Mouse (Mus musculus) left cerebral cortex, postnatal 36 days (tissue): ENCODE results near the gene Lhfpl2. TPM values are rescaled to one million over a fixed set of nuclear protein-coding genes. Genes with fewer than 3 reads are reported as not detected.

Experiments used
- DNase-seq, 2 experiments: peaks; one replicate each; pipeline ENCODE4 v3.0.0; 2021 to 2022; ENCODE audit warnings: low spot score in 2 of 2, mixed read lengths in 1 of 2
- intact Hi-C: fragments of 180-260 bp; cut with DNase I; formaldehyde crosslinking; loops from one replicate; pipeline ENCODE4 v1.15.1; 2025
- total RNA-seq, 2 experiments: library from RNA; stranded (reverse); gene quantifications; 2 replicates each; pipeline ENCODE4 v1.2.3; 2021

Gene Lhfpl2
- total RNA-seq, 2 experiments from 2014 or later, result 12.3 to 12.4 TPM

DNA sequence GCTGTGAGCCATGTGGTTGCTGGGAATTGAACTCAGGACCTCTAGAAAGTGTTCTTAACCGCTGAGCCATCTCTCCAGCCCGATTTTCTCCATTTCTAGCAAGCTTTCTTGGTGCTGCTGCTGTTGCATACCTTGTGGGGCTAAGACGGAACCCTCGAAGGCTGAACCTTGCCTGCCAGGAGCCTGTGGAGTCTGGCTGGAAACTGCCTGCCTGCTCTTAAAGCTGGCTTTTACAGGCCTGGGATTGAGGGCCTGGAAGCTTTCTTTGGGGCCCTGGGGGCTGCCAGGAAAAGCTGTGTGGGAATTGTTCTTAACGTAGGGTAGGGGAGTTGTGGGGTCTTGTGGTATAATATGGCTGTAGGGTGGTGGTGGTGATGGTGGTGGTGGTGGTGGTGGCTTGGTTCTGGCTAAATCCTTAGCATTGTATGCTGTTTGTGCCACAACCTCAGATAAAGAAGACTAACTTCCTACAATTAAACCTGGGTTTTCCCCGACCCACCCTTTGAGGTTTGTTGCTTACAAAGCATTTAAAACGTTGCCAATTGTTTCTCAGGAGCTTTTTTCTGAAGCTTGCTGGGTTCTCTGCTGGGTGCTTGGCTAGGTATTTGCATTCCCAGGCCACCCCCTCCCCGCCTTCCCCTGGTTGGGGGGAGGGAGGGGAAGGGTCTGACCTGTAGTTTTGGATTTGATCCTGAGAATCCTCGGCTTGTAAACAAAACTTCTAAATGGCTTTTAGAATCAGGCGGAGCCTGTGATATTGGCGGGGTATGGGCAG is 7.9 kb downstream of the Lhfpl2 start:
- intact Hi-C loops, result no loop called here
- DNase-seq, result no peak

DNA sequence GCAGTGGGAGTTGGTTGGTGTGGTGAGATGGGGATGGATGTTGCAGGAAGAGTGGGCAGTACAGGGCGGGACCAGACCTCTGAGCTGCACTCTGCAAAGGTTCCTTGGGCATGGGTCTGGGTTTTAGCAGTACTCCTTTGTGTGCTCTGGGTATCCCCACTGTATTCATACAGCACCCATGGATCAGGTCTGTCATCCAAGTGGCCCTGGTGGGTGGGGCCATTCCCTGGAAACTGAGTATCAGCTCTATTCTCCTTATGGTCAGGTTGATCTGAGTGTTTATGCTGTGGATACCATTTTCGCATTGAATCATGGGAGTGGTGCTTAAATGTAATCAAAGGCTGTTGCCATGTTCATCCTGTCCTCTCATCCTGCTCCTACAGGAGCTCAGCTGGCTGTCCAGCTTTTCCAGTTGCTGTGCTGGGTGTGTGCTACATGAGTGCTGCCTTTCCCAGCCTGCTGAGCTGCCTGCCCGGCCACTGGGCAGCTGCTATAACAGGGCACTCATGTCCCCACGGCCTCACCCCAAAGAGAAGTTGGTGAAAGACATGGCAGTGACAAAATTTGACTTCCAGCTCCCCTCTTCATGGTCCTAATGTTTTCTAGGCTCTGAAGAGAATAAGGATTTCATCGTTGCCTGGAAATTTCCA is 9.2 kb downstream of the Lhfpl2 start:
- intact Hi-C loops, result no loop called here

DNA sequence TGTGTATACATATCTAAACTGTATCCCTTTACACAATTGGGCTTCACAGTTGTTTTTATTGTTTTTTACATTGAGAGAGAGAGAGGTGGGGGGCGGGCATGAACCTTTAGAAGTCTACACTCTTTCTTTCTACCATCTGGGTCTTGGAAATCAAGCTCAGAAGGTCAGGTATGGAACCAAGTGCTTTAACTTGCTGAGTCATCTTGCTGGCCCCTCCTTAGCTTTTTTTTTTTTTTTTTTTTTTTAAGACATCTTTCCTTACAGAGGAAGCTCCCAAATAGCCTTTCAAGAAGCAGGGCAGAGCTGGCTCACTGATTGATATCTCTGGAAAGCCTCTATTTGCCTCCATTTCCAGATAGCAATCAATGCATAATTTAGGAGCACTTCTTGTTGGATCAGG is 10.7 kb downstream of the Lhfpl2 start:
- intact Hi-C loops, result no loop called here
- no peak for DNase-seq

More for the DNA sequence above, 9.2 kb downstream of the Lhfpl2 start:
- DNase-seq, result no peak

DNA sequence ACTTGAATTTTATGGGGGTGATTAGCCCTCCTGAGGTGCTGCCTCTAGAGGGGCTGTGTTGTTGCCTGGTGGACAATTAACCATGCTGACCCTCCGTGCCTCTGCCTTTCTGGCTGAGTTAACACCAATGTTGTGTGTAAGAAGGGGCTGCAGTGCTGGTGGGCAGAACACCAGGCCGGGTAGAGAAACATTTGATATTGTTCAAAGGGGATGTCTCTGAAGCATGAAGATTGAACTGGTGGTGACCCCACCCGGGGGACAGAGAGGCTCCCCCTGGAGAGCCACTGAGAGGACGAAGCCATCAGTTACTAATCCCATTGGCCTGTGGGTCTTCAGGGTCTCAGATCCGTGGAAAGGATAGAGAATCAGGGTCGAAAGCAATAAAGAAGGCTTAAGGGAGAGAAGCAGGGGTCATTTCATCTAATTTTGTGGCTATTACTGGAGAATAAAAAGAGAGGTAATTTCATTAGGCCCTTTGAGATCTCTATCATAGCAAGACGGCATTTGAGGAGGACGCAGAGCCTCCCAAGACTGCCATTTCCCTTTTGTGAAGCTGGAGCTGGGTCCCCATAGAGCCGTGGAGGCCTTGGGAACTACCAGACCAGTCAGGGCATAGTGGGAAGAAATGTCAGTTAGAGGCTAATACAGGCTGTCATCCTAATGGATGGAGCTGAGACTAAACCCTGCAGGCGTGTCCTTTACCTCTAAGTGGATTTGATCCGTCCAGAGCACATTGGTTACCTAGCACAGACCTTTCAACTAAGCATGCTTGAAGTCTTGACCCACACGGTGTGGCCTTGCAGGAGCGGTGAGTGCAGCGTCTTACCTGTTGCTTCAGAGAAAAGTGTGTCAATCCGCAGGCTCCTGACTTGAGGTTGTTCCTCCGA is 12.1 kb downstream of the Lhfpl2 start:
- no peak for DNase-seq
- intact Hi-C loops, result no loop called here

DNA sequence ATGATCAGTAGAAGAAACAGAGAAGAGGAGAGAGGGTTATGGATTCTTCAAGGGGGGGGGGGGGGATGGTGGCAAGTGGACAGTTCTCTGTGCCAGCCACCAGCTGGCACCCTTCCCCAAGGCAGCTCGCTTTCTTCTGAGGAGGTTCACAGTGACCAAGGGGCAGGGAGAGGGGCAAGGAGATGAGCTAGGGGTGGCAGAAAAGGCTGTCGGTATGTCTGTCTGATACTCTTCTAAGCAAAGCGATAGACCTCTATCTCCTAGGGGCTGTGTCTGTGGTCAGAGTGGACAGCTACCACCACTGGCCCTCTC is 12.7 kb downstream of the Lhfpl2 start:
- DNase-seq, result no peak
- intact Hi-C loops, result no loop called here

DNA sequence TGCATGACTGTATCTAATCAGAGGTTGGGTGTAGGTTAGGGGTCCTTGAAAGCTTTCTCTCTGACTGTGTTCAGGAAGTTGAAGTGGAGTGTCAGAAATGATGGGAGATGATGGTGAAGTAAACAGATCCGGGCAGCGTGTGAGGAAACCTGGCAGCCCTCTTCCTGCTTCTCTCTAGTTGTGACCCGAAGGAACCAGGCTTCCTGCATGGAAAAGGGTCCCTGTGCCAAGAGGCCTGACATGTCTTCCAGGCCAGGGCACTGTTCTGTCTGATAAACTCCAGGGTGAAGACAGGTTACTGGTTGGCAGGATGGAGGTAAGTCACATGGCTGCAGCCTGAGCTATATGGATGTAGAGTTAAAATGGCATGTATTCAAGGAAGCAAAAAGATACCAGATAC is 13.3 kb downstream of the Lhfpl2 start:
- intact Hi-C loops, result no loop called here
- DNase-seq, result no peak

DNA sequence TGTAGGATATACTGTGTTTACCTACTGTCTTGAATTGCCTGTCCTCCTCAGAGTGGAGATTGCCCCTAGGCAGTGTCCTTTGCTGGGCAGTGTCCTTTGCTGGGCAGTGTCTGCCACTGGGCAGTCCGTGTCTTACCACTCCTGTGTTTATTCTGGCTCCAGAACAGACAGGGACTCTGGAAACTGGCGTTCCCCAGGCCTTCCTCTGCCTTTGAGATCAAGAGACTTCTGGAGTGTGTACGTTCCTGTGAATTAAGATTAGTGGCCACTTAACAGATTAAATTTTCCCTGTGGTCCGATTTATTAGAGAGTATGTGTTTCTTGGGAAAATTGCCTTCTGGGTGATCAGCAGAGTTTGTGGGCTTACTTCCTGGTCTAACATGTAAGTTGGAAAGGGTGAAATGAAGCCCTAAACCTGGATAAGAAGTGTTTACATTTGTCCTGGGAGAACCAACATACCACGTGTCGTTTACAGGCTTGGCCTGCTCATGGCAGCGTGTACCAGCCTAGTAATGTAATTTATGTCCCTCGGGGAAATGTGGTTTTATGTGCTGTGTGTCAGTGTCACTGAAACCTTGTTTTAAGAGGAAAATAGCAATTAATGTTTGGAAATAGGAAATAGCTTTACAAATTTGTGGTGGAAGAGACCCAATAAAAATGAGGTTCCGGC is 15.6 kb downstream of the Lhfpl2 start:
- DNase-seq, result no peak
- intact Hi-C loops, result no loop called here

DNA sequence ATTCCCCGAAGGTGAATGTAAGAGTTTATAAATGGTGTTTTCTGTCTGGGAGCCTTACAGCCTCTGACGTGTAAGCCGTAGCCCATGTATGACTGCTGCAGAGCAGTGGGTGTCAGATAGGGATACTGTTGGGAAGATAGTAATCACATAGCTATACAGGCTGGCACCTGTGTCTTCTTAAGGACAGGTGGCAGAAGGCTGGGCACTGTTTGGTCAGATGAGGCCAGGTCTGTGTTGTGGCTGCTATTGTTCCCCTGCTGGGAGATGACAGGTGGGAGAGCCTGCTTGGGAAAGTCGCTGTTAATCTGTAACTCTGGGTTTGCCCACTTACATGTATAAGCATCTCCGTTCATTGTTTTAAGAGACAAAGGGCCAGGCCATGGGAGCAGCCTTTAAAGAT is 16.1 kb downstream of the Lhfpl2 start:
- DNase-seq, result no peak

DNA sequence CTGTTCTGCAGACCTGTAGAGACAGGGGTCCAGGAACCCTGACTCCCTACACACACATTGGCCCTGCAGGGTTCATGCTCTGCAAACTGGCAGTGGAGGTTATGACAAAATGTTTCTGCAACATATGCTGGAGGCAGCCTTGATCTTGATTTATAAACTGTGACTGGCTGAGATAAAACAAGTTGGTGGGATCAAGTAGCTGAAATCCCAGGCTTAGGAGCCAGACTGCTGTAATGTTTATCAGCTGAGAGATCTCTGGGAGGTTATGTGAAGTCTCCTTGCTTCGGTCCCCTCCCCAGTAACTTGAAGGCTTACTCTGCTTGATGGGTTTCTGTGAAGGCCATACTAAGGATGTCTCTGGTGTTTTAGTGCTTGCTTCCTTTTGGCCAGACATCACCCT is 17.6 kb downstream of the Lhfpl2 start:
- DNase-seq, result no peak

More for the DNA sequence above, 16.1 kb downstream of the Lhfpl2 start:
- intact Hi-C loops, result no loop called here

DNA sequence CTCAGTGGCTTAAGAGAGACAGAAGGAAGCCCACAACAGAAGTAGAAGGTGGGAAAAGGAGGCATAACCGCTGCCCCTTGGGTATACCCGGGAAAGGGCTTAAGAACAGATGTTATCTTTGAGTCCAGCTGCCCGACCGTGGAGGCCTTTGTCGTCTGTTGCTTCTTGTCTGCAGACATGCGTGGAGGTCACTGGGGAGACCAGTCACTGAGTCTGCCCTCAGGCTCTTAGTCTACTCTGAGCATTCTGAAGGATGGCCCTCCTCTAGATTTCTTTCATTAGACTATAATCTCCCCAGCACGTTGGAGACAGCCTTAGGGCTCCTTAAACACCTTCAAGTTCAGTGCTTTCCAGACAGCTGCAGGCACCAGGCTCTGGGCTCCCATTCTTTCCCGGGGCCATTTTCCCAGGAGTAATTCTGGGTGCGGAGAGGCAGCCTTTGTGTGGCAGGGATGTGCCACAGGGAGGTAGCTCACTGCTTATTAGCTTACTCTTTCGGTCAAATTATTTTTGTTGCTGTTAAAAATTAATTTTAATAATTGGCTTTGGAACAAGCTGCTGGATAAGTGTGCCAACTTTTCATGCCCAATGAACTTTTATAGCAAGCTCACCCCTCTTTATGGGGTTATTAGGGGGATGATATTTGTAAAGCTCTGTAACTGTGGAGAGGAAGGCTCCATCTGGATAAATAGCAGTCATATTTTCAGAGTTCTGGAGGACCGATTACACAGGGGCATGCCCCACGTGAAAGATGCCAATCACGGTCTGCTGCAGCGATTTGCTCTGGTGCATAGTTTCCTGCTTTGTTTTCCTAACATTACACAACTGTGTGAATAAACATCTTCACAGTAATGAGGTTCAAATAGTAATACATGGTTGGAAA is 19.8 kb downstream of the Lhfpl2 start:
- intact Hi-C loops, result no loop called here
- no peak for DNase-seq

More for the DNA sequence above, 17.6 kb downstream of the Lhfpl2 start:
- intact Hi-C loops, result no loop called here

DNA sequence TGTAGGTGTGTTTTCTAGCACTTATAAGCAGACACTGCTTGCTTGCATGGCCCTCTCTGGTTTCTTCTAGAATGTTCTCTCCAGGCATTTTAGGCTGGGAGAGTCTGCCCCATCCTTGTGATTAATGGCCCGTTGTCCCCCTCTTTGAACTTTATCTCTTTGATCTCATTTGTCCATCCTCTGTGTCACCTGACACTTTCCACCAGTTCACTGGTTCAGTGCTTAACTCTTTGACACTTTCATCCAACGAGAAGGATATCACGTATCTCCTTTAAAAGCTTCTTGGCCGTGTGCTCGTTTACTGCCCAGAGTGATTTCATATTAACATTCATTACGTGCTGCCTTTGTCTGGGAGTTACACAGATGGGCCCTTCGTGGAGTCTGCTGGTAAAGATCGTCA is 25.6 kb downstream of the Lhfpl2 start:
- intact Hi-C loops, result no loop called here
- DNase-seq, result no peak

DNA sequence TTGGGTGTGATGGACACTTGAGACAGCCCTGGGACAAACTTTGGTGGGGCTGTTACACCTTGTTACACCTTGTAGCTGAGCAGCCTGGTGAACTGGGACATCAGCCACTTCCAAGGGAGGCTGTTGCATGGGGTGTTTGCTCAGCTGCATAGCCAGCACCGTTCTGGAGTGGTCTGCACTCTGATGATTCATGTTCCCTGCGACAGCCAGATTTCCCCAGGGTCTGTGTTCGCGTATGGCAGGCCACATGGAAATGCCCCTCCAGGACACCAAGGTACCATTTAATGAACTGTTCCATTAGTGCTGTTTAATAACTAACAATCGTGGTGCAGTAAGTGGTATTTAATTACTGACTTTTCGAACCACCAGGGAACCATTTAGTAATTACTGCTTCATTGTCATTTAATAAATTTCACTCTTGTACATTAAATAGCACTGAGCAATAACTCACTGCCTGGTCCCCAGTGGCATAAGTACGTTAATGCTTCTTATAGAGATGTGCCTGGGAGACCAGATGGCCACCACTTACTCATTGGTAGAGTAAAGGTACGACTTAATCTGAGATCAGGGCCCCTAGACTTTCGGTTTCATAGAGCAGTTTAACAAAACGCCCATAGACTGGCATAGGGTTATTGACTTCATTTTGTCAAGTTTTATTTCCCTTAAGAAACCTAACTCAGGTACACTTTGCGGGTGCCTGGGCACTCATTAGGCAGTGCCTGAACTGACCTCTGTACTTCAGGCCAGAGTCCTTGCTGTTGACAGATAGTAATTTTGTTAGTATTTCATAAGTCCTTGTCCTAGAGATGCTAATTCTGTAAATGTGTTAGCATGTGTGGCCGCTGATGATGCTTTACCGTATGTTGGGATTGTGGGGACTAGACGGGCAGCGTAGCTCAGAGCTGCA is 26.9 kb downstream of the Lhfpl2 start:
- intact Hi-C loops, result no loop called here
- no peak for DNase-seq

DNA sequence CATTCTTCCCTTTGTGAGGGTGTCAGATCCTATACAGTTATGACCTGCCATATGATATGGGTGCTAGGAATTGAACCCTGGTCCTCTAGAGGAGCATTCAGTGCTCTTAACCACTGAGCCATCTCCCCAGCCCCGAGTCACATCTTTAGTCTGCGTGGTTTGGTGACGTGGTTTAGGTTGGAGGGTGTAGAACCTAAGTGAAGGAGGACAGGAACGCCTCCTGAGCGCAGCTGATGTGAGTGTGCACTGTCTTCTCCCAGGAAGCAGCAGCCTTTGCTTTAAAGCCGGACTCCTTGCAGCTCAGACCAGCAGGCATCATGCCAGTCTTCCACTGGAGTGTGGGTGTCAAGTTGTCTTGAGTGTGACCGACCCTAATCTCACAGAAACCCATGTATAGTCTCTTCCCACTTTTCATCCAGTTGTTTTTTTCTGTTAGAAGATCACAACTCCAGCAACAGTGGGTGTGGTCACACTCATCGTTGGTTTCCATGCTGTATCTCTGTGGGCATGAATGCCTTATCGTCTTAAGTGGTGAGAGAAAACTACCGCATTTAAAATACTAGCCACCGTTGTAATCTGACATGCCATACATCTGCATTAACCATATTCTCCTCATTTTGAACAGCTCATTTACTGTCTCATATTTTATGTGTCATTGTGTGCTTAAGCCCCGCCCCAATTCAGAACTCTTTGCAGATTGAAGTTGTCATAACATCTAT is 28.7 kb downstream of the Lhfpl2 start:
- intact Hi-C loops, result no loop called here
- DNase-seq, result no peak

DNA sequence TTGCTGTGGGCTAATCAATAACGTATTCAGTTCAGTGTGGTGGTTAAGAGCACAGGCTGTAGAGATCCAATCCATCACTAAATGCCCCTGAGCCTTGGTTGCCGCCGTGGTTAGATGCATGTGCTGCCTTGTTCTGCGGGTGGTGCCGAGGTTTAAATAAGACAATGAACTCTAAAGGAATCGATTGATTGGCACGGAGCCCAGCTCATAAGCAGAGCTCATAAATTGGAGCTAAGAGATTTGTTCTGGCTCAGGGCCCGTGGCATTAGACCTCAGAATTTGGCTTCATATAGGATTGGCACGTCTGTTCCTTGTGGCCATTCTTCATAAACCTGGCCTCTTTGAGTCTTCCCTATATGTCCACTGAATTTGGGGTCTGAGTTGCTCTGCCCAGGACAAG is 29.5 kb downstream of the Lhfpl2 start:
- no peak for DNase-seq
- intact Hi-C loops, result no loop called here

DNA sequence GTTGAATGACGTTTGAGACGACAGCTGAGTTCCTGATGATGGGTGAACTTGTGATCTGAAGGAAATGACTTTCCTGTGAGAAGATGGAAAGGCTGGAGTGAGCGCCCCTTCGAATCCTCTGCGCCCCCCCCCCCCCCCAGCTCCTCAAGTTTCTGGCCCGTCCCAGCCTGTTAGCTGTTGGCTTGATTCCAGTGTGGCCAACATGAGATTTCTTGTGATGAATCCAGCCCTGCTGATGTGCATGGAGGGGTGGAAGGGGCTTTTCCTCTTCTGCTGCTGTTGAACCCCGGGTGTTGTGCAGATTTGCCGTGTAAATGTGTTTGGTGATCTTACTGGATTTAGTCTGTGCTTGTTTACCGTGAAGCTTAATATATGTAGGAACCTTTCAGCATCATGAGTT is 31.2 kb downstream of the Lhfpl2 start:
- no peak for DNase-seq
- intact Hi-C loops, result no loop called here

DNA sequence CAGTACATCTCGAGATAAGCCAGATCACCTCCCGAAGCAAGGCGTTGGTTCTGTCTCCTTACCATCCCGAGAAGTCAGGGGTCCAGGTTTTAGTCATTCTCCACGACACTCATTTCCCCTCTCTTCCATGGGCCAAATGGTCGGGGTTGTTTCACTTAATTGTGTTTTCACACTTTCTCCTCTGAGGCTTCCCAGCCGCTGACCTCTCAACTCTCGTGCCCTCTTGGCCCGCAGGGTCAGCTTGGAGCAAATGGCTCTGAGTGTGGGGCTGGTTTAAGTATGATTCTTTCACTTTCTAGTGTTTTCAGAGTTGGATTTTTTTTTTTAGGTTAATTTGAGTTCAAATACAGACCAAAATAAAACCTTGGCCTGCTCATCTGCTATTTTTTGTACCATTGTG is 31.7 kb downstream of the Lhfpl2 start:
- intact Hi-C loops, result no loop called here
- DNase-seq, result no peak

DNA sequence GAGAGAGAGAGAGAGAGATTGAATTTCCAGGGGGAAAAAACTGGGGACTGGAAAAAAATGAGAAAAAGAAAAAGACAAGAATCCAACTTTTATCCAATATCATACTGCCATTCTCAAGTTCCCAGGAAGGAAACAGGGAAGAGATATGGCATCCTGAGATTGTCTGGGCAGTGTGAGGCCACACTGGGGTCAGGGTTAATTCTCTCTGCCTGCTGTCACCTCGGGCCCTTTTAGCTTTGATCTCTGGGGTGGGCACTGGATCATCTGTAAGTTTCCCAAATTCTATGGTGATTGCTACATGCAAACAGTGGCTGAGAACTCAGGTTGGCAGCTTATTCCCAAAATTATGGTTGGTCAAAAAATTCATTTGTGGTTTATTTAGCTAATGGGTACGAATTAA is 33.8 kb downstream of the Lhfpl2 start:
- DNase-seq, result no peak
- intact Hi-C loops, result no loop called here

DNA sequence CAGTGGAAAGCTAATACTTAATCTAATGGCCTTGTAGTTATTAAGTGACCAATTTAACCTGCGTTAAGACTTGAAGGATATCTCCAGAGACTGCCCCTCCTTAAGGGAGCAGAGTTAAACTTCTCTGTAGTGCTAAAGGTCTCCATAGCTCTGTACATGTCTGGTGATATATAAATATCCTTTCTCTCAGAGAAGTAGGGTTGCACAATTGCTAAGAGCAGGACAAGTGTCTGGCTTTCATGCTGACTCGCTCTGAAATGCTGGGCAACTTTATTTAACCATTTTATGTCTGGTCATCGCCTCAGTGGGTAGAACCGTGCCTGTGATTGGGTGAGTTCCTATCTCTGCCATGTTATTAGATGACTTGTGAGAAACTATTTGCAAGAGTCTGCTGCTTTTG is 36.6 kb downstream of the Lhfpl2 start:
- intact Hi-C loops, result no loop called here
- no peak for DNase-seq
